17 mouse cellular contexts compared by ENCODE assay signal in the genomic region with DNA sequence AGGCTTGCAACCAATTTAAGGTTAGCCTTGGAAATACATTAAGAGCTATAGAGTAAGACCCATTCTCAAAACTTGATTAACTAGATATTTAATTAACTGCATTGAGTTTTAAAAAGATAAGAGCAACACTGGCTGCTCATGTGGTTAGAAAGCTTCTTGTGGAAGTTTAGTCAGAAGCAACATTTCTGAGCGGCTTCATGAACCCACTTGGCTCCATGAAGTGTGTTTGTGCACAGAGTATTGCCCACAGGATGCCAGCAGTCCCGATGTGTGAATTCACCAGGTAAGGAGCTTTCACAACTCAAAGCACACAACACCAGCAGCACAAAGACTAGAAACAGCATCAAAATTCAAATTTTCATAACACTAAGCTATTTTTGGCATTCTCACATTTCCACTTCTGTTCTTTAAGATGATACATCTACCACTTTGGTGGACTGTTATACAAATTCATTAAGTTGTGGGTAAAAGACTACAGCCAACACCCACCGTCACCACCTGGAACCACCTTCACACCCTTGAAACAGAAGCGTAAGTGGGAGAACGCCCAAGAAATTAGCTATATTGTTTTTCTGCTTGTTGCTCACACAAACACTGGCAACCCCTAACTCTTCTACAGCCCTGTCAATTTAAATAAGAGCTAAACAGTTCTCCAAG. TPM values are rescaled to one million over a fixed set of nuclear protein-coding genes. Genes with fewer than 3 reads are reported as not detected.
DNase-seq lines count a peak whose midpoint lies in the region; ATAC-seq and TF ChIP-seq lines count a peak whose summit lies in the region.
"Had no signal": no experiment of that assay in that cellular context is flagged by ENCODE, and none has a peak within 500 bp of the region (broad histone marks: within the 10 kb centered on the region; RNA-seq: fewer than 3 reads in every experiment).

No protein-coding gene starts in this region.

- no peak for TF ChIP-seq CTCF in G1E (IDR thresholded peaks at IDR 0.05; ENCODE audit: low read depth, low read length)

- no peaks in the 10 kb centered on the region for H3K9me3 ChIP-seq in G1E (replicated peaks)
- H3K9me3 ChIP-seq in midbrain, embryonic 14.5 days (ENCODE audit: control insufficient read depth, low read length), result no peaks in the 10 kb centered on the region
- no peaks in the 10 kb centered on the region for H3K9me3 ChIP-seq in intestine, embryonic 16.5 days (ENCODE audit: control insufficient read depth, low read length)
- H3K9me3 ChIP-seq: heart, embryonic 10.5 days; hindbrain, embryonic 15.5 days had no signal

- no peak overlapping the region for H3K4me2 ChIP-seq in midbrain, embryonic 14.5 days (ENCODE audit: low read length)
- no peak overlapping the region for H3K4me2 ChIP-seq in intestine, embryonic 16.5 days (ENCODE audit: low read depth, low read length)
- H3K4me2 ChIP-seq: hindbrain, embryonic 15.5 days had no signal

- no peaks in the 10 kb centered on the region for H3K27me3 ChIP-seq in G1E (ENCODE audit: insufficient read depth, low read length)
- H3K27me3 ChIP-seq in midbrain, embryonic 14.5 days (ENCODE audit: control insufficient read depth, insufficient read depth, low read length), result no peaks in the 10 kb centered on the region
- H3K27me3 ChIP-seq in intestine, embryonic 16.5 days (replicated peaks; ENCODE audit: control insufficient read depth, insufficient read depth, low read length), result no peaks in the 10 kb centered on the region
- H3K27me3 ChIP-seq: hindbrain, embryonic 15.5 days had no signal

- 90% methylated on average over 5 of the region's 5 CpGs for WGBS in midbrain, embryonic 14.5 days
- WGBS in intestine, embryonic 16.5 days, result 90% methylated on average over 5 of the region's 5 CpGs

- H3K27ac ChIP-seq in midbrain, embryonic 14.5 days (replicated peaks; ENCODE audit: low read depth, low read length), result no peak overlapping the region
- H3K27ac ChIP-seq in intestine, embryonic 16.5 days (ENCODE audit: low read length), result no peak overlapping the region
- H3K27ac ChIP-seq: heart, embryonic 10.5 days; hindbrain, embryonic 15.5 days had no signal

- H3K36me3 ChIP-seq in G1E (replicated peaks), result peaks cover 2% of the 10 kb centered on the region
- no peaks in the 10 kb centered on the region for H3K36me3 ChIP-seq in midbrain, embryonic 14.5 days (ENCODE audit: control insufficient read depth, insufficient read depth, low read length)
- H3K36me3 ChIP-seq in intestine, embryonic 16.5 days (ENCODE audit: control insufficient read depth, insufficient read depth, low read length), result no peaks in the 10 kb centered on the region
- H3K36me3 ChIP-seq: heart, embryonic 10.5 days; hindbrain, embryonic 15.5 days had no signal

- DNase-seq in right cerebral cortex, adult 18-20 months, result peak; percentile 14
- DNase-seq in right cerebral cortex, postnatal 4 days, result no peak
- DNase-seq in G1E (ENCODE audit: low spot score), result no peak
- peak; percentile 3 for DNase-seq in induced T-regulatory cell, adult 2 months (ENCODE audit: low read depth)
- DNase-seq in natural killer cell, adult 2 months (ENCODE audit: low spot score in 2 of 2), result peak; percentile 35 to 59
- no peak for DNase-seq in midbrain, embryonic 14.5 days
- no peak for DNase-seq in heart, adult 18-20 months
- DNase-seq: cerebellum, postnatal 10 days; heart, postnatal 14 days; kidney, adult 18-20 months; kidney, postnatal 14 days; thymus, postnatal 36 days had no signal

- H3K4me1 ChIP-seq in G1E (ENCODE audit: insufficient read depth, low read depth, low read length), result peaks cover 53% of the 10 kb centered on the region
- no peaks in the 10 kb centered on the region for H3K4me1 ChIP-seq in midbrain, embryonic 14.5 days (ENCODE audit: control insufficient read depth, insufficient read depth, low read length)
- no peaks in the 10 kb centered on the region for H3K4me1 ChIP-seq in intestine, embryonic 16.5 days (ENCODE audit: control insufficient read depth, insufficient read depth, low read length)
- H3K4me1 ChIP-seq: heart, embryonic 10.5 days; hindbrain, embryonic 15.5 days had no signal

- ATAC-seq in G1E (ENCODE audit: extremely low read depth, insufficient number of reproducible peaks, low FRiP score, poor library complexity, severe bottlenecking), result no peak
- ATAC-seq in midbrain, embryonic 14.5 days (ENCODE audit: low FRiP score, low TSS enrichment), result no peak
- no peak for ATAC-seq in intestine, embryonic 16.5 days
- ATAC-seq: forebrain, embryonic 14.5 days had no signal

- H3K4me3 ChIP-seq in G1E (ENCODE audit: low read depth, low read length), result peak overlapping the region; percentile 69
- H3K4me3 ChIP-seq in midbrain, embryonic 14.5 days (replicated peaks; ENCODE audit: low read depth, low read length), result no peak overlapping the region
- H3K4me3 ChIP-seq in intestine, embryonic 16.5 days (ENCODE audit: low read length), result no peak overlapping the region
- H3K4me3 ChIP-seq: heart, embryonic 10.5 days; hindbrain, embryonic 15.5 days had no signal

- no peak overlapping the region for H3K9ac ChIP-seq in midbrain, embryonic 14.5 days (replicated peaks; ENCODE audit: low read length)
- H3K9ac ChIP-seq in intestine, embryonic 16.5 days (ENCODE audit: low read depth, low read length), result no peak overlapping the region
- H3K9ac ChIP-seq: hindbrain, embryonic 15.5 days had no signal

RNA-seq across cellular contexts. Expression of gene Cnrip1, which starts 43.7 kb away (rescaled TPM):
- not detected in 2 replicates for total RNA-seq in G1E (2014; fragmentation: Nextera tagmentation)
- total RNA-seq in G1E (2017), result 0.06 and 0.27 TPM in 2 replicates
- polyA plus RNA-seq in G1E (2012), result not detected in 2 replicates
- polyA plus RNA-seq in midbrain, embryonic 14.5 days (2014; fragmentation: Nextera tagmentation; extraction: Ambion mirVana), result 131 and 161 TPM in 2 replicates
- 20.4 and 22.6 TPM in 2 replicates for polyA plus RNA-seq in intestine, embryonic 16.5 days (2015; fragmentation: Nextera tagmentation; extraction: Ambion mirVana)
- 1 to 10 TPM; 3.1 to 3.4 TPM for total RNA-seq in heart, adult 18-20 months (2021)

RNA-seq across cellular contexts. Expression of gene Plek, which starts 44.5 kb away (rescaled TPM):
- 114 and 120 TPM in 2 replicates for total RNA-seq in G1E (2014; fragmentation: Nextera tagmentation)
- total RNA-seq in G1E (2017), result 312 and 315 TPM in 2 replicates
- 1.8 and 2.9 TPM in 2 replicates for polyA plus RNA-seq in G1E (2012)
- polyA plus RNA-seq in midbrain, embryonic 14.5 days (2014; fragmentation: Nextera tagmentation; extraction: Ambion mirVana), result 2.8 and 5.8 TPM in 2 replicates
- polyA plus RNA-seq in intestine, embryonic 16.5 days (2015; fragmentation: Nextera tagmentation; extraction: Ambion mirVana), result 2.2 TPM in 2 replicates
- total RNA-seq in heart, adult 18-20 months (2021), result 1 to 10 TPM; 3.6 to 5.6 TPM

RNA-seq across cellular contexts. Expression of gene Fbxo48, which starts 56.5 kb away (rescaled TPM):
- total RNA-seq in G1E (2014; fragmentation: Nextera tagmentation) (34.1 and 48.9 TPM in 2 replicates), G1E (2017) (16.0 and 18.7 TPM in 2 replicates)
- 0.76 and 1.3 TPM in 2 replicates for polyA plus RNA-seq in G1E (2012)
- polyA plus RNA-seq in midbrain, embryonic 14.5 days (2014; fragmentation: Nextera tagmentation; extraction: Ambion mirVana), result 0.75 and 1.4 TPM in 2 replicates
- 0.79 and 1.2 TPM in 2 replicates for polyA plus RNA-seq in intestine, embryonic 16.5 days (2015; fragmentation: Nextera tagmentation; extraction: Ambion mirVana)
- under 1 TPM in 1 of 2 experiments, not detected in 1; 0.25 TPM for total RNA-seq in heart, adult 18-20 months (2021)
- polyA plus RNA-seq: liver, adult 2 months had no signal

Comparison
In these comparisons a context has a peak if more than half of its experiments do, and no peak if none do; other contexts are left out.
1. DNase-seq: peak in right cerebral cortex, adult 18-20 months (single experiment), induced T-regulatory cell, adult 2 months (single experiment) and natural killer cell, adult 2 months (2 of 2); none in right cerebral cortex, postnatal 4 days (single experiment), G1E (single experiment), midbrain, embryonic 14.5 days (single experiment) and heart, adult 18-20 months (0 of 2).
2. RNA of gene Cnrip1, which starts 43.7 kb away (polyA plus RNA-seq): 131 to 161 TPM in midbrain, embryonic 14.5 days and 20.4 to 22.6 TPM in intestine, embryonic 16.5 days; not detected in G1E; every median in the first group is over 10 times any median in the second.